Mouse (Mus musculus): ENCODE measurements at regions not wholly inside any gene's neighbourhood (a gene's known extent, or its start where the extent isn't known, plus 50 kb on each side); places are given as distances from the start of the nearest gene placed in this dataset.
"Not testable (repeated sequence)": the region's sequence is repeated elsewhere in the genome, so short reads cannot be mapped to it uniquely, and the experiment has no call there.

DNA sequence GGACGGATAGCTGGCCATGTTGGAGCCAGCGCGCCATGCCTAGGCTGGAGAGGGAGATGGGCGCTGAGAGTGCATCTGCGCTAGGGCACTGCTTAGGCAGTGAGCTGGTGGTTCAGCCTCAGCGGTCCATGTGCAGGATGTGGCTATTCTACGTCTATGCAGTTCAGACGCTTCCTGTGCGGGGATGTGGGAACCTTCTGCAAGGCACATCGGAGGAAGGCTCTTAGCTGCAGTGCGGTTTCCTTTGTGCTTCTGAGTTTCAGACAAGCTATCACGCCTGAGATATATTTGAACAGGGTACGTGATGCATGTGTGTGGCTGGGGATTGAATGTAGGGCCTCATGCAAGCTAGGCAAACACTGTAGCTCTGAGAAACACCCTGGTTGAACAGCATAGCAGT lies 54.4 kb upstream of the Lrpprc start:
- 97% methylated on average over 13 of the region's 13 CpGs for WGBS
- Histone ChIP-seq H3K9ac (replicated peaks) (no peak overlapping the region), H3K27me3 (no peaks in the 10 kb centered on the region), H3K9me3 (no peaks in the 10 kb centered on the region), H3K4me3 (no peak overlapping the region), H3K4me1 (peaks cover 7% of the 10 kb centered on the region; the same call in 1 of the 2 replicates), H3K4me2 (replicated peaks) (no peak overlapping the region), H3K27ac (replicated peaks) (no peak overlapping the region), H3K36me3 (no peaks in the 10 kb centered on the region)
- ATAC-seq (replicated peaks), result no peak

DNA sequence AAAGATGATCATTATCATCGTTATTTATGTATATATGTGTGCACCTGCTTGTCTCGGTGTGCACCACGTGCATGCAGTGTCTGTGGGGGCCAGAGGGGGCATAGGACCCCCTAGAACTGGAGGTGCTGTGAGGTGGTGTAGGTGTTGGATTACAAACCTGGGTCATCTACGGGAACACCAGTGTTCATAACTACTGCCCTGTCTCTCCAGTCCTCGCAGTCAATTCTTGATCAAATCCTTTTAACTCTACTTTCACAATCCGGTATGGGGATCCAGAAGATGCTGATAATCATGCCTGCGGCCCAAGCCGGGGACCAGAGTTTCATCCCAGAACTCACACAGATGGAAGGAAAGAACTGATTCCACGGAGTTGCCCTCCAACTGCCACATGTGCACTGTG lies 55.6 kb upstream of the Lrpprc start:
- Histone ChIP-seq H3K4me1 (peaks cover 7% of the 10 kb centered on the region; the same call in 1 of the 2 replicates), H3K9me3 (no peaks in the 10 kb centered on the region), H3K4me3 (no peak overlapping the region), H3K36me3 (no peaks in the 10 kb centered on the region), H3K27me3 (no peaks in the 10 kb centered on the region), H3K9ac (replicated peaks) (no peak overlapping the region), H3K4me2 (replicated peaks) (no peak overlapping the region), H3K27ac (replicated peaks) (no peak overlapping the region)
- WGBS, result 90% methylated on average over 9 of the region's 9 CpGs
- ATAC-seq (replicated peaks), result no peak

- Histone ChIP-seq H3K4me1 (peaks cover 7% of the 10 kb centered on the region; the same call in 1 of the 2 replicates), H3K9me3 (no peaks in the 10 kb centered on the region), H3K36me3 (no peaks in the 10 kb centered on the region), H3K4me2 (replicated peaks) (no peak overlapping the region), H3K4me3 (no peak overlapping the region), H3K27ac (replicated peaks) (no peak overlapping the region), H3K27me3 (no peaks in the 10 kb centered on the region), H3K9ac (replicated peaks) (no peak overlapping the region)
- ATAC-seq (replicated peaks), result no peak
- 7% methylated on average over 14 of the region's 14 CpGs for WGBS
These were observed 57.9 kb upstream of the Lrpprc start for GRCm38 (mm10) chr17:84848385-84849030.

DNA sequence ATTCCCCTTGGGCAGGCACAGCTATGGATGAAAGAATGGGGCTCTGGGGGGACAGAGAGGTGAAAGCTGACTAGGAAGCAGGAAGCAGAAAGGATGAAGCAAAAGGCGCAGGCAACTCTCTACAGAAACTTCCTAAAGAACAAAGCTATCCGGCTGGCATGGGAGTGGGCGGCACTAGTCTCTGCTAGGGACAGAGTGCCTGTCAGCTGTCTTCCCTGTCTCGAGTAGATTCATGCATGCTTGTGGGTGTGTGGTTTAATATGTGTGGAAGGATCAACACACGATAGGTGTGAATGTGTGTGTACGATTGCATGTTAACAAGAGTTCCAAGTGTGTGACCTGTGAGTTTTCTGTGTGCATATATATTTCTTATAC lies 58.4 kb upstream of the Lrpprc start:
- Histone ChIP-seq H3K4me2 (replicated peaks) (no peak overlapping the region), H3K4me3 (no peak overlapping the region), H3K4me1 (peaks cover 7% of the 10 kb centered on the region; the same call in 1 of the 2 replicates), H3K36me3 (no peaks in the 10 kb centered on the region), H3K27ac (replicated peaks) (no peak overlapping the region), H3K9ac (replicated peaks) (no peak overlapping the region), H3K27me3 (no peaks in the 10 kb centered on the region), H3K9me3 (no peaks in the 10 kb centered on the region)
- WGBS, result 41% methylated on average over 6 of the region's 6 CpGs
- ATAC-seq (replicated peaks), result no peak

DNA sequence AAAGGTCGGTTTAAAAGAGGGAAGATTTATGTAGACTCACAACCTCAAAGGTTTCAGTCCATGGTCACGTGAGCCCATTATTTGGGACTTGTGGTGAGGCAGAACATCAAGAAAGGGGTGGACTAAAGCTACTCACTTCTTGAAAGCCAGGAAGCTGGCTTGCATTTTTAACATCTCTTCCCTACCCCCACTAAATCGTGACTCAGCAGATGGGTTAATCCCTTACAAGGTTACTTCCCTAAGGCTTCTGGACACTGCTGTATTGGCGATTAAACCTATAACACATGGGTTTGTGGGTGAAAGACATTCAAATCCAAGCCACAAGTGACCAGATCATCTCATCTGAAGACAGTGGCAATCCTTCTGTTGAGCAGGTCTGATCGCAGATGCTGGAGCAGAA lies 59.9 kb upstream of the Lrpprc start:
- H3K4me3 ChIP-seq, result no peak overlapping the region
- no peak overlapping the region for H3K4me2 ChIP-seq (replicated peaks)
- H3K9me3 ChIP-seq, result no peaks in the 10 kb centered on the region
- H3K27ac ChIP-seq (replicated peaks), result no peak overlapping the region
- H3K27me3 ChIP-seq, result no peaks in the 10 kb centered on the region
- no peaks in the 10 kb centered on the region for H3K36me3 ChIP-seq
- WGBS, result 77% methylated on average over 5 of the region's 5 CpGs
- ATAC-seq (replicated peaks), result no peak
- H3K4me1 ChIP-seq, result peaks cover 7% of the 10 kb centered on the region; the same call in 1 of the 2 replicates
- H3K9ac ChIP-seq (replicated peaks), result no peak overlapping the region

DNA sequence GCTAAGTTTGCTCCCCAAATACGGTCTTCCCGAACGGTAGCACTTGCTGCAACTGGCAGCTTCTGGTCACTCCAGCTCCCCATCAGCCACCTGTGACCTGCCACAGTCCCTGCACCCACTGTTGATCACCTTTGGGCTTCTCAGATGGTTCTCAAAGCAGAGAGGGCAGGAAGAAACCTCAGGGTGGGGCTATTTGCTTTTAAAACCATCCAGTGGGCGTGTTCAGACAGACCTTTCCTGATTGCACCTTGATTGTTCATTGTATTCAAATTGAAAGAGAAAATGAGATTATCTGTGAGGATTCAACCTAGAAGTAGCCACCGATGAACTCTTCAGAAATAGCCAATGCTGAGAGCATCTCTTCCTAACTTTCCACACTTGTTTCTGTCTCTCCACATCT lies 60.3 kb upstream of the Lrpprc start:
- H3K27ac ChIP-seq (replicated peaks), result no peak overlapping the region
- H3K4me2 ChIP-seq (replicated peaks), result no peak overlapping the region
- no peak overlapping the region for H3K4me3 ChIP-seq
- 87% methylated on average over 5 of the region's 5 CpGs for WGBS
- no peaks in the 10 kb centered on the region for H3K36me3 ChIP-seq
- H3K9ac ChIP-seq (replicated peaks), result no peak overlapping the region
- no peak for ATAC-seq (replicated peaks)
- H3K4me1 ChIP-seq, result peaks cover 7% of the 10 kb centered on the region; the same call in 1 of the 2 replicates
- H3K9me3 ChIP-seq, result no peaks in the 10 kb centered on the region
- H3K27me3 ChIP-seq, result no peaks in the 10 kb centered on the region

- H3K36me3 ChIP-seq, result no peaks in the 10 kb centered on the region
- H3K4me1 ChIP-seq, result peaks cover 4% of the 10 kb centered on the region; the same call in 1 of the 2 replicates
- H3K27ac ChIP-seq (replicated peaks), result no peak overlapping the region
- no peak for ATAC-seq (replicated peaks)
- 88% methylated on average over 6 of the region's 6 CpGs for WGBS
- H3K27me3 ChIP-seq, result no peaks in the 10 kb centered on the region
- H3K9ac ChIP-seq (replicated peaks), result no peak overlapping the region
- H3K4me3 ChIP-seq, result no peak overlapping the region
- H3K9me3 ChIP-seq, result no peaks in the 10 kb centered on the region
- H3K4me2 ChIP-seq (replicated peaks), result no peak overlapping the region
These were observed 66.4 kb upstream of the Lrpprc start for GRCm38 (mm10) chr17:84856971-84857370.

GRCm38 (mm10) chr17:84858830-84859229 lies 68.2 kb upstream of the Lrpprc start:
- WGBS, result 53% methylated on average over 4 of the region's 4 CpGs
- H3K36me3 ChIP-seq, result no peaks in the 10 kb centered on the region
- ATAC-seq (replicated peaks), result no peak
- H3K4me2 ChIP-seq (replicated peaks), result no peak overlapping the region
- no peak overlapping the region for H3K9ac ChIP-seq (replicated peaks)
- H3K9me3 ChIP-seq, result no peaks in the 10 kb centered on the region
- no peaks in the 10 kb centered on the region for H3K27me3 ChIP-seq
- no peak overlapping the region for H3K27ac ChIP-seq (replicated peaks)
- H3K4me3 ChIP-seq, result no peak overlapping the region
- H3K4me1 ChIP-seq, result peaks cover 4% of the 10 kb centered on the region; the same call in 1 of the 2 replicates

DNA sequence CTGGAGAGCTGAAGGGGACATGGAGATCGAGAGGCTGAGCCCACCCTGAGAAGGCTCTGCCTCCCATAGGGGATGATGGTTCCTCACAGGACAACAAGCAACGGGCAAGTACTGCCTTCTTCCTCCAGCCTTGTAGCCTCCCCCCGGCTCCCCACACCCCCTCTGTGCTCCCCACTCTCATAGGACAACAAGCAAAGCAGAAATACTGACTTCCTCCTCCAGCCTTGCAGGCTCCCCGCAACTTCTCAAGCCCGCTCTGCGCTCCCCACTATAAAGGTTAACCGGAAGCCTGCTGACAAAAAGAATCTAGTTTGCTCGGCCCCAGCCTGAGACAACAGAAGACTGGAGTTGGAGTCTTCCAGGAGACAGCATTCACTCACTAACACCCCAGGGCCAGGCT lies 69.3 kb upstream of the Lrpprc start:
- Histone ChIP-seq H3K9ac (replicated peaks) (no peak overlapping the region), H3K36me3 (no peaks in the 10 kb centered on the region), H3K4me3 (no peak overlapping the region), H3K4me1 (peaks cover 4% of the 10 kb centered on the region; the same call in 1 of the 2 replicates), H3K4me2 (replicated peaks) (no peak overlapping the region), H3K9me3 (no peaks in the 10 kb centered on the region), H3K27ac (replicated peaks) (no peak overlapping the region), H3K27me3 (no peaks in the 10 kb centered on the region)
- no peak for ATAC-seq (replicated peaks)
- WGBS, result 76% methylated on average over 8 of the region's 8 CpGs

- Histone ChIP-seq H3K27me3 (no peaks in the 10 kb centered on the region), H3K4me2 (replicated peaks) (no peak overlapping the region), H3K4me1 (peaks cover 4% of the 10 kb centered on the region; the same call in 1 of the 2 replicates), H3K27ac (replicated peaks) (no peak overlapping the region), H3K9ac (replicated peaks) (no peak overlapping the region), H3K9me3 (no peaks in the 10 kb centered on the region), H3K4me3 (no peak overlapping the region), H3K36me3 (no peaks in the 10 kb centered on the region)
- ATAC-seq (replicated peaks), result no peak
- 76% methylated on average over 4 of the region's 4 CpGs for WGBS
These were observed 70.2 kb upstream of the Lrpprc start for GRCm38 (mm10) chr17:84860835-84861234.

GRCm38 (mm10) chr17:84864231-84864630 lies 73.6 kb upstream of the Lrpprc start:
- H3K4me3 ChIP-seq; H3K4me2 ChIP-seq (replicated peaks); H3K9me3 ChIP-seq; H3K27ac ChIP-seq (replicated peaks); H3K4me1 ChIP-seq; ATAC-seq (replicated peaks); H3K27me3 ChIP-seq; H3K9ac ChIP-seq (replicated peaks); H3K36me3 ChIP-seq: not testable (repeated sequence)

DNA sequence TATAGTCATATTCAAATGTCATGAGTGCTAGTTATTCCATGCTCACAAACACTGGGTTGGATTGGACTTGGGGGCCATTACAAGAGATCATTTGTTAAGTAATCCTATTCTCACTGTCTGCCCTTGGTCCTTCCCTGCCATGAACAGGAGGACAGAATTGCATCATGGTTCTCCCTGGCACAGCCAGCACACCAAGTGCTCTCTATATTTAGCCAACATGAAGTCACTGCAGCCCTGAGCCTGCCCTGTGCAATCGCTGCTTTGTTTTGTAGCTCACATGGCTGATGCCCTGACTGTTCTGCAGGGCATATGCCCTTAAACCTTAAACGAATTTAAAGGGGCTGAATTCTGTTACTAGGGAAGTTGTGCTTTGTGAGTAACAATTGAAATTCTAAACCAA lies 74.6 kb upstream of the Lrpprc start:
- no peak overlapping the region for H3K27ac ChIP-seq (replicated peaks)
- 48% methylated on average over 2 of the region's 2 CpGs for WGBS
- no peak overlapping the region for H3K4me3 ChIP-seq
- H3K27me3 ChIP-seq, result no peaks in the 10 kb centered on the region
- H3K36me3 ChIP-seq, result no peaks in the 10 kb centered on the region
- ATAC-seq (replicated peaks), result no peak
- peaks cover 4% of the 10 kb centered on the region; the same call in 1 of the 2 replicates for H3K4me1 ChIP-seq
- no peaks in the 10 kb centered on the region for H3K9me3 ChIP-seq
- no peak overlapping the region for H3K9ac ChIP-seq (replicated peaks)
- no peak overlapping the region for H3K4me2 ChIP-seq (replicated peaks)

- H3K27ac ChIP-seq (replicated peaks), result no peak overlapping the region
- no peak overlapping the region for H3K9ac ChIP-seq (replicated peaks)
- no peak overlapping the region for H3K4me2 ChIP-seq (replicated peaks)
- H3K4me1 ChIP-seq, result peaks cover 3% of the 10 kb centered on the region; the same call in 1 of the 2 replicates
- no peaks in the 10 kb centered on the region for H3K36me3 ChIP-seq
- no peaks in the 10 kb centered on the region for H3K9me3 ChIP-seq
- no peak for ATAC-seq (replicated peaks)
- H3K27me3 ChIP-seq, result no peaks in the 10 kb centered on the region
- no peak overlapping the region for H3K4me3 ChIP-seq
- WGBS, result 79% methylated on average over 3 of the region's 3 CpGs
These were observed 75.0 kb upstream of the Lrpprc start for GRCm38 (mm10) chr17:84865566-84865965.
